Mouse (Mus musculus): Measurements from ENCODE around the gene Anp32a.

DNA sequence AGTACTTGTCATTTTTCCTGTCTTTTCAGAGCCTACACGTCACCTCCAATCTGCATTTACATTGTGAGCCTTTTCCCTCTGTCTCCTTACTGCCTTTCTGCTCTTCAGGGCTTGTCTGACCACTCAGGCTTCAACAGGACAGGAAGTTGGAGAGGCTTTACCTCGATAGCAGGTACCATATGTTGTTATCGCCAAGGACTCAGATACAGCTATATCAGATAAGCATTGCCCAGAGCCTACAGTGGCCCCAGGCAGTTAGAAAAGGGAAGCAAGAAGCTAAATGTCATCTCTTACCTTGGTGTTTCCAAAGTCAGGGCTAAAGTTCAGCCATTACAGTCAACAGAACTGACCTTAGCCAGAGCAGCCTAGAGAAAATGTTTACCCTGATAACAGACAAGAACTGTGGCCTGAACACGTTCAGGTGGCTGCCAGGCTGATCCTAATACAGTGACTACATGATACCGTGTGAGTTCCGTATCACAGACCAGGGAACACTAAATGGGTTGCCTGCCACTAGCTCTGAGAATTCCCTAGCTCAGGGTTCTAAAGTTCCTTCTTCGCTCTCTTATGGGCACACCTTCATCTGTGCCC, 65.4 kb downstream of the Anp32a start:
- TF ChIP-seq CTCF (IDR thresholded peaks at IDR 0.05) (no peak), EP300 (IDR thresholded peaks at IDR 0.05; ENCODE audit: insufficient read depth, low read depth, low read length) (no peak)

Data from heart, adult 2 months (tissue).